Mouse (Mus musculus): ENCODE measurements around the gene Phgr1.
A peak's percentile ranks its signal among the peaks of the same experiment; 100 is the strongest.

Phgr1 gene

DNA sequence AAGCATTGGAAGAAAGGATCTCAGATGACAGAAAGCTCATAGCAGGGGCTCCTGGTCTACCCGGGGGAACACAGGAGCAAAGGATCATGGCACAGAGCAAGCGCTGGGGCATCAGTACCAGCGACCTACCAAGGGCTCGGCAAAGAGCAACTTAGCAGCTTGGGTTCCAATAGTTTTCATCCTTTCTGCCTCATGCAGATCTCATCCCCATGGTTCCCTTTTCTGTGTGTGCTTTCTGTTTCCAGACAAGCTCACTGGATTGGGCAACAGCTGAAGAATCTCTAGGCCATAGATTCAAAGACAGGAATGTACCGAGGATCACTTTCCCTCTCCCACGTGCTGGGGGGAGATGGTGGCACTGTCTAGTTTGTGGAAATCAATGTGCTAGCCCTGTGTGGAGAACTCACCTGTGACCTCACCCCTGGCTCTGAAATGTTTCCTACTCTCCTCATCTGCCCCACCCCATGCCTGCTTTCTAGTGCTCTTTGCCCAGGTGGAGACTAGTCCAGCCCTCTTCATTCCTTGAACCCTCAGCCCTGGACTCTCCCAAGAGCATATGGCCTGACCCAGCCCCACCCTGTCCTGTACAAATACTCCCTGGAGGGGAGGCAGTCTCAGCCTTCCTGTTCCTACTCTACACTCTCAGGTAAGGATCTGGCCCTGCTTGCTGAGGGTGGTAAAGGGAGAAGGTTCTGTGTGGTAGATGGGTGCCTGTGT lies at the start of gene Phgr1:
Gene Phgr1, plus strand, starts transcription at position 612 of the 717 bp plus-strand sequence.
- no peak for DNase-seq (ENCODE audit: low spot score)

GRCm38 (mm10) chr2:118723693-118724486 lies 48.7 kb upstream of the Phgr1 start:
- no peak for DNase-seq (ENCODE audit: low spot score)

- no peak for DNase-seq (ENCODE audit: low spot score)
Measured at GRCm38 (mm10) chr2:118725511-118725910, 47.1 kb upstream of the Phgr1 start.

- DNase-seq (ENCODE audit: low spot score) = no peak
Measured at GRCm38 (mm10) chr2:118726873-118727272, 45.7 kb upstream of the Phgr1 start.

GRCm38 (mm10) chr2:118727911-118728310 lies 44.7 kb upstream of the Phgr1 start:
- no peak for DNase-seq (ENCODE audit: low spot score)

DNA sequence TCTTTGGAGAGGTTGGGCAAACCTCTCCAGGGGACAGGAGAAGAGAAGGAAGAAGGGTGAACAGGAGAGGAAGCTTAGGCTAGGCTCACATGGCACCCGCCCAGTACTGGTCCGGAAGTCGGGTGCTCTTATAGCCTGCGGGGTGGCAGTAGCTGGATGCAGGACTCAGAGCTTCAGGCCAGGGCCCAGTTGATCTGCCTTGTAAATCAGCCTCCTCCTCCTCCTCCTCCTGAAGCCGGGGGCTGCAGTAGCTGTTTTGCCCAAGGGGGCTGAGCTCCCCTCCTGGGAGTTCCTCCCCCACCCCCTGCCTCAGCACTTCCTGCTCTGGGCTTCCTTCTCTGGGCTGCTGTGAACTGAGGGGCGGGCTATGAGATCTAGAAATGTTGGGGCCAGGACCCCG lies 44.2 kb upstream of the Phgr1 start, which contains the start of gene Plcb2:
Gene Plcb2, minus strand, starts transcription at position 102 of the 400 bp plus-strand sequence.
- DNase-seq (ENCODE audit: low spot score) = no peak

GRCm38 (mm10) chr2:118729194-118729593 lies 43.4 kb upstream of the Phgr1 start:
- no peak for DNase-seq (ENCODE audit: low spot score)

DNA sequence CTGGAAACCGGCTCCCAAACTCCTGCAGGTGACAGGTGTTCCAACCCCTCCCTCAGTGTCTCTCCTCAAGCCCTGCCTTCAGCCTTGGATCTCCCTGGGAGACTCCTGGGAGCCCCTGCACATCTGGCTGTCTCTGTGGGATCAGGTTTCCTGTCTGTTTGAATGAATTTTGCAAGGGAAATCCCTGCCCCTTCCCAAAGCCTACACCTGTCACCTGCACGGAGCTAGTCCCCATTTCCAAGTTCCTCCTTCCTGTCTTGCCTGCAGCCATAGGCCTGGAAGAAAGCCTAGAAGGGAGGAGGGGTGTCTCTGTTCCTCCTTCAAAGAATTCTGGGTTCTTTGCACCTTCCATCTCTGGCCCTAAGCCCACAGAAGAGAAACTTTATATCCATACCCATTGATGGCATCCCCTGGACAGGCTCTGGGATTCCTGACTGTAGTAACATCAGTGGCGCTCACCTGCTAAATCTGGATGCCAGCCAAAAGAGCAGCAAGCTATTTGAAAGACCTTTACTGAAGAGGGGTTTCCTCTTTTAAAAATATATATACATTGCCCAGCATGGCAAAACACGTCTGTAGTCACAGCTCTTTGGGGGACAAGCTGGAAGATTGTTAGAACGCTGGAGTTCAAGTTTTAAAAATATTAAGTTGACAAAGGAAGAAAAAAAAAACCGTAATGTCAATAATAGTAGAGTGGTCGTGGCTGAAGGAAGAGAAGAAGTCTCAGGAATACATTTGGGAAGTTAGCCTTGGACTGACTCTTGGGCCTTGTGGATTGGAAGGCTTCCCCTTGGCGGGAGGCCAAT lies 42.5 kb upstream of the Phgr1 start:
- no peak for DNase-seq (ENCODE audit: low spot score)

DNA sequence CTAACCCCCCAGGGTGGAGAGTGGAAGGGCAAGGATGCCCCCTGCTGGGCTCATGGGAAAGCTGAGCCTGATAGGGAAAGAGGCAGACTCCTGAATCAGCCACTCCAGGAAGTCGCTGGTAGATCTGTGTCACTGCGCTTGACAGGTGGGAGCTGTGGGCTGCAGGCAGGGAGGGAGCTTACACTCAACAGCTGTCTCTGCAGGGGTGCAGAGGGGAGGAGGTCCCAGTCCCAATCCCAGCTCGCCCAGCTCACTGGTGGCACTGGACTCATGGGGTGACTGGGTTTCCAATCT lies 42.0 kb upstream of the Phgr1 start:
- no peak for DNase-seq (ENCODE audit: low spot score)

DNA sequence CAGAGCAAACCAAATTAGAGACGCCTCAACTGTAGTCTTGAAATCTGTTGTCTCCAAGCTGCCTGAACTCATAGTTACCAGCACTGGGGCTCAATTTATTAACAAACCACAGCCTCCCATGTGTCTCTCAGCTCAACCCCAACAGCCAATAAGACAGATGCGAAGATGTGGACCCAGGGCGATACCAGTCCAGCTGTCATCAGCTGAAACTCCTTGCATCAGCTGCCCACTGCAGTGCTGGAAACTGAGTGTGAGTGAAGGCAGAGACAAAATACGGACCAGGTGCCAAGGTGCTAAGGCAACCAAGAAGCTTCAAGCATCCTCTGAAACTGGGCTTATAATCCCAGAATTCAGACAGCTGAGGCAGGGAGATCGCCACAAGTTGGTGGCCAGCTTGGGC lies 40.6 kb upstream of the Phgr1 start:
- no peak for DNase-seq (ENCODE audit: low spot score)

- no peak for DNase-seq (ENCODE audit: low spot score)
Measured at GRCm38 (mm10) chr2:118733341-118733740, 39.2 kb upstream of the Phgr1 start.

DNA sequence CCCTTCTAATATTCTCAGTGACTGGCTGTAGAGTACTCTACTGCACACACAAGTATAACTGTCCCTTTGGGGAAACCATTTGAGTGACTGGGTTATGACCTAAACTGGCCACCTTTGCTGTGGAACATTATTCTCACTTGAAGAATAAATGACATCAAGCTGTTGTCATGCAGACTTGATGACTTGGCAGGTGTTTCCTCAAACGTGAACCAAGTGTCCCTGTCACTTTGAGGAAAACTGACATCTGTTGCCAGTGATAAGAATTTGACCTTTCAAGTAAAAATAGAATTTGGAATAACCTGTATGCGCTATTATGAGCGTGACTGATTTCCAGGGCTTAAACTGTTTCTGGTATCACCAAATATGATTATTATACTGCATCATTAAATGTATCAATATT lies 32.2 kb upstream of the Phgr1 start:
- DNase-seq (ENCODE audit: low spot score) = no peak

DNA sequence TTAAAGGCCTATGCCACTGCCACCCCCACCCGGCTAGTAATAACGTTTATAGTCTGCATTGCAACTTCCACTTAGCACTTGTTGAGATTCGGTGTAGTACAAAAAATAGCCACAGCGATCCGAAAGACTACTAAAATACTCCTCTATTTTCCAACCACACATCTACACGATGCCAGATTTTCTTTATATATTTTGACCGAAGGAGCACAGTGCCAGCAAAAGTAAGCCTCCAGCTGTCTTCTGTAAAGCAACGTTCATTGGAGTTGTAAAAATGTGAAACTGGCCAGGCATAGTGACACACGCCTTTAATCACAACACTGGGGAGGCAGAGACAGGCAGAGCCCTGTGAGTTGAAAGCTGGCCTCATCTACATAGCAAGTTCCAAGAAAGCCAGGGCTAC lies 31.4 kb upstream of the Phgr1 start:
- no peak for DNase-seq (ENCODE audit: low spot score)

DNA sequence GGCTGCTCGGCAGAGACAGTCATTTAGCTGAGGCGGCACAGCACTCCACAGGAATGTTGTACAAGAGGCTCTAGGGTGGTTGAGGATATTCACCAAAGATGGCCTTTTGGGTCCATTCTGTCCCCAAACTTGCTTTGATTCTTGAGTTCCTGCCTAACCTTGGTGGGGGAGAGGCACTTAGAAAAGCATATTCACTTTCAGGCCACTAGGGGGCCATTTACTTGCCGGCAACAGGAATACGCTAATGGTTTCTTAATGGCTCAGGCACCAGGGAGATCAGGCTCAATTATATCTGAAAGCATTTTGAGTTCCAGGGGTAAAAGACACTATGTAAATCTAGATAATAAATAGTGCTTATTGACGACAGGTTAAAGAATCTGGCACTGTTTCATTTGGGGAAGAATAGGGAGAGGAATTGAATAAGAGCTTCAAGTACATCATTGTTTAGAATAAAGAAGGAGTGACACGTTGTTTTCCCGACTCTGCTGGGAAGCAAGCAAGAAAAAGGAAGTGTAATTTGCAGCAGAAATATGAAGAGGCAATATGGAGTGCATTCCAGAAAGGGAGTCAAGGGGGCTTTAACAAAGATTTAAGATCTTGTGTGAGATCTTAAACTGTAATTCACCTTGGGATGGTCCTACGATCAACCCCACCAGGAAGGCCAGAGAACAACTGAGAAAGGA lies 29.2 kb upstream of the Phgr1 start:
- DNase-seq (ENCODE audit: low spot score) = no peak

GRCm38 (mm10) chr2:118744621-118745020 lies 27.9 kb upstream of the Phgr1 start:
- no peak for DNase-seq (ENCODE audit: low spot score)

DNA sequence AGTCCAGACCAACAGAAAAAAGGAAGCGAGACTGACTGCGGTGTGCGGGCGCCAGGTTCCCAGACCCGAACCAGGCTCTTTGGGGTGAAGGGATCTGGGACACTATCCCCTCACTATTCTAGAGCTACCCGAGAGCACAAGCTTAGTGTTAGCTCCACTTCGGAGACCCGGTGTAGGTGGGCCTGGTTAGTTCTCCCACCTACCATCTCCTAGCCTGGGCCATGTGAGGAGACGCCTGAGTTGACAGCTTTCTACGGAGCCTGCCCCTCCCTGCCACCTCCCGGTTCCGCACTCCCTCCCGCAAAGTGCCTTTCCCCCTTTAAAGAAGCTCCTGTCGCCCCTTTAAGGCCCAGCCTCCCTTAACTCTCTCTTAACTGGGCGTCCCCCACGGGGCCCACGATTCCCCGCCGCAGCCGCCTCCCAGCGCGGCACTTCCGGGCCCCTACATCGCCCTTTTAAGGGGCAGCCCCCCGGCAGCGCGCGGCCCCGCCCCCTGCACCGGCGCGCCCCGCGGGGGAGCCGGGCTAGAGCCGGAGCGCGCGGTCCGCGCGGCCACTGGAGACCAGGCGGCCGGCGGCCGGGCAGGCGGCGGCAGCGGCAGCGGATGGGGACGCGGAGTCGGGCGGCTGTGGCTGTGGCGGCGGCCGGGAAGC lies 27.2 kb upstream of the Phgr1 start, which contains the start of gene Inafm2:
Gene Inafm2, plus strand, starts transcription at position 527 of the 653 bp plus-strand sequence.
- peak; percentile 58 for DNase-seq (ENCODE audit: low spot score)

GRCm38 (mm10) chr2:118745915-118746901 lies 26.4 kb upstream of the Phgr1 start:
- DNase-seq (ENCODE audit: low spot score) = no peak

DNA sequence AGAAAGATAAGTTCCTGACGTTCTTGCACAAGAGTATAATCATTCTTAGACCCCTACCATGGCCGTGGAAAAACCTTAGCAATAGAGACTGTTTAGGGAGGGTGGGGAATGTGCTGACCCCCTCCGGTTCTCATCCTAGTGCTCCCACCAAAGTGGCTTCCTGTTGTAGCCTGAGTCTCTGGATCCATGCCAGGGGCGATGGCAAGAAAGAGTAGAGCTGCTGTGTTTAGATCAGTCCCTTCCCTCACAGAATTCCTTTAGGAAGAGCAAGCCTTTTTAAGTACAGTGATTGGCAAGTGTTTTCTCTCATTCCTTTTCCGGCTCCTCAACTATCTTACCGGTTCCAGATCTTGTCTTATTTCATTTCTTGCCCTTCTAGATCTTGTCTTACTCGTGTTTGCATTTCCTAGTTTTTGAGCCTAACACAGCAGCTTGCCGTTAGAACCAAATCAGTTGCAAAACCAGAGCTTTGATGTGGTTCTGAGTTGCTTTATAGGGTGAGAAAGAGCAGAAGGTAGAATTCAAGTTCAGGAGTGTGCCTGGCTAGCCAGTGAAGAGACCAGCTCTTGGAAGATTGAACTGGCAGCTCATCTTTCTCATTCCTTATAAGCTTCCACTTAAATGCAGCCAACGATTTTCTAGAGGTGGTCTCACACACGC lies 25.1 kb upstream of the Phgr1 start:
- no peak for DNase-seq (ENCODE audit: low spot score)

GRCm38 (mm10) chr2:118749341-118749884 lies 23.2 kb upstream of the Phgr1 start:
- no peak for DNase-seq (ENCODE audit: low spot score)
